Mouse (Mus musculus): ENCODE measurements around the gene H2al1j. TPM values are rescaled to one million over a fixed set of nuclear protein-coding genes. Genes with fewer than 3 reads are reported as not detected.
"Not testable (repeated sequence)": the region's sequence is repeated elsewhere in the genome, so short reads cannot be mapped to it uniquely, and the experiment has no call there.

H2al1j gene
- polyA plus RNA-seq (2016; fragmentation: Nextera tagmentation; extraction: Ambion mirVana), result not detected in 2 replicates

- H3K27me3 ChIP-seq, result peaks cover 25% of the 10 kb centered on the region
- not testable (repeated sequence) for H3K9me3 ChIP-seq; H3K4me3 ChIP-seq (replicated peaks); ATAC-seq (ENCODE audit: insufficient number of reproducible peaks, insufficient read depth, low FRiP score, low TSS enrichment, low read depth); H3K4me2 ChIP-seq; H3K4me1 ChIP-seq (replicated peaks); H3K9ac ChIP-seq (replicated peaks); H3K36me3 ChIP-seq; H3K27ac ChIP-seq
- WGBS, result 81% methylated on average over 2 of the region's 2 CpGs
Measured at GRCm38 (mm10) chrX:11327522-11327921, at the start of gene H2al1j. Gene H2al1j, plus strand, starts transcription at chrX:11327822.

GRCm38 (mm10) chrX:11280741-11281140, 46.9 kb upstream of the H2al1j start:
- 65% methylated on average over 2 of the region's 2 CpGs for WGBS
- Histone ChIP-seq H3K4me2 (no peak overlapping the region), H3K27ac (no peak overlapping the region), H3K4me1 (replicated peaks) (no peaks in the 10 kb centered on the region), H3K9ac (replicated peaks) (no peak overlapping the region), H3K4me3 (replicated peaks) (no peak overlapping the region), H3K36me3 (no peaks in the 10 kb centered on the region), H3K27me3 (peaks cover 21% of the 10 kb centered on the region), H3K9me3 (no peaks in the 10 kb centered on the region)
- no peak for ATAC-seq (ENCODE audit: insufficient number of reproducible peaks, insufficient read depth, low FRiP score, low TSS enrichment, low read depth)

GRCm38 (mm10) chrX:11288306-11288882, 39.2 kb upstream of the H2al1j start:
- ATAC-seq (ENCODE audit: insufficient number of reproducible peaks, insufficient read depth, low FRiP score, low TSS enrichment, low read depth), result no peak
- Histone ChIP-seq H3K27me3 (peaks cover 30% of the 10 kb centered on the region), H3K36me3 (no peaks in the 10 kb centered on the region), H3K9ac (replicated peaks) (no peak overlapping the region), H3K4me3 (replicated peaks) (no peak overlapping the region), H3K4me2 (no peak overlapping the region), H3K9me3 (no peaks in the 10 kb centered on the region), H3K27ac (no peak overlapping the region), H3K4me1 (replicated peaks) (no peaks in the 10 kb centered on the region)
- 74% methylated on average over 14 of the region's 14 CpGs for WGBS

- Histone ChIP-seq H3K36me3 (no peaks in the 10 kb centered on the region), H3K4me2 (no peak overlapping the region), H3K27ac (no peak overlapping the region), H3K4me1 (replicated peaks) (no peaks in the 10 kb centered on the region), H3K9ac (replicated peaks) (no peak overlapping the region), H3K9me3 (no peaks in the 10 kb centered on the region), H3K27me3 (peaks cover 36% of the 10 kb centered on the region), H3K4me3 (replicated peaks) (no peak overlapping the region)
- 74% methylated on average over 4 of the region's 4 CpGs for WGBS
- no peak for ATAC-seq (ENCODE audit: insufficient number of reproducible peaks, insufficient read depth, low FRiP score, low TSS enrichment, low read depth)
Measured at GRCm38 (mm10) chrX:11289244-11289643, 38.4 kb upstream of the H2al1j start.

GRCm38 (mm10) chrX:11298957-11299356, 28.7 kb upstream of the H2al1j start, which contains the start of gene H2al1a:
Gene H2al1a, plus strand, starts transcription at chrX:11299257.
- not testable (repeated sequence) for H3K27me3 ChIP-seq; H3K4me1 ChIP-seq (replicated peaks); H3K4me3 ChIP-seq (replicated peaks); ATAC-seq (ENCODE audit: insufficient number of reproducible peaks, insufficient read depth, low FRiP score, low TSS enrichment, low read depth); H3K27ac ChIP-seq; H3K4me2 ChIP-seq; H3K9me3 ChIP-seq; H3K36me3 ChIP-seq; H3K9ac ChIP-seq (replicated peaks)
- no CpG with 5 or more reads among the region's 3 CpGs for WGBS

- not testable (repeated sequence) for ATAC-seq (ENCODE audit: insufficient number of reproducible peaks, insufficient read depth, low FRiP score, low TSS enrichment, low read depth); H3K27me3 ChIP-seq; H3K4me3 ChIP-seq (replicated peaks); H3K9ac ChIP-seq (replicated peaks); H3K4me2 ChIP-seq; H3K36me3 ChIP-seq; H3K9me3 ChIP-seq; H3K4me1 ChIP-seq (replicated peaks); H3K27ac ChIP-seq
- 100% methylated on average over 1 of the region's 3 CpGs for WGBS
Measured at GRCm38 (mm10) chrX:11302132-11302531, 25.5 kb upstream of the H2al1j start, which contains the start of gene H2al1b. Gene H2al1b, plus strand, starts transcription at chrX:11302432.

GRCm38 (mm10) chrX:11305355-11305754, 22.3 kb upstream of the H2al1j start, which contains the start of gene H2al1c:
Gene H2al1c, plus strand, starts transcription at chrX:11305655.
- 83% methylated on average over 1 of the region's 6 CpGs for WGBS
- not testable (repeated sequence) for H3K36me3 ChIP-seq; H3K4me1 ChIP-seq (replicated peaks); H3K27ac ChIP-seq; H3K27me3 ChIP-seq; H3K9ac ChIP-seq (replicated peaks); H3K9me3 ChIP-seq; H3K4me3 ChIP-seq (replicated peaks); ATAC-seq (ENCODE audit: insufficient number of reproducible peaks, insufficient read depth, low FRiP score, low TSS enrichment, low read depth); H3K4me2 ChIP-seq

- WGBS, result no CpG with 5 or more reads among the region's 6 CpGs
- not testable (repeated sequence) for H3K9ac ChIP-seq (replicated peaks); H3K4me3 ChIP-seq (replicated peaks); H3K36me3 ChIP-seq; H3K4me1 ChIP-seq (replicated peaks); H3K27me3 ChIP-seq; ATAC-seq (ENCODE audit: insufficient number of reproducible peaks, insufficient read depth, low FRiP score, low TSS enrichment, low read depth); H3K9me3 ChIP-seq; H3K27ac ChIP-seq; H3K4me2 ChIP-seq
Measured at GRCm38 (mm10) chrX:11308524-11308923, 19.1 kb upstream of the H2al1j start, which contains the start of gene H2al1d. Gene H2al1d, plus strand, starts transcription at chrX:11308824.

- no CpG with 5 or more reads among the region's 3 CpGs for WGBS
- H3K4me1 ChIP-seq (replicated peaks); H3K4me2 ChIP-seq; H3K27me3 ChIP-seq; H3K36me3 ChIP-seq; H3K9me3 ChIP-seq; H3K4me3 ChIP-seq (replicated peaks); ATAC-seq (ENCODE audit: insufficient number of reproducible peaks, insufficient read depth, low FRiP score, low TSS enrichment, low read depth); H3K27ac ChIP-seq; H3K9ac ChIP-seq (replicated peaks): not testable (repeated sequence)
Measured at GRCm38 (mm10) chrX:11311634-11312033, 16.0 kb upstream of the H2al1j start, which contains the start of gene H2al1e. Gene H2al1e, plus strand, starts transcription at chrX:11311934.

GRCm38 (mm10) chrX:11314858-11315257, 12.8 kb upstream of the H2al1j start, which contains the start of gene H2al1f:
Gene H2al1f, plus strand, starts transcription at chrX:11315158.
- ATAC-seq (ENCODE audit: insufficient number of reproducible peaks, insufficient read depth, low FRiP score, low TSS enrichment, low read depth); H3K4me3 ChIP-seq (replicated peaks); H3K27me3 ChIP-seq; H3K4me1 ChIP-seq (replicated peaks); H3K36me3 ChIP-seq; H3K9me3 ChIP-seq; H3K9ac ChIP-seq (replicated peaks); H3K4me2 ChIP-seq; H3K27ac ChIP-seq: not testable (repeated sequence)
- no CpG with 5 or more reads among the region's 6 CpGs for WGBS

GRCm38 (mm10) chrX:11317956-11318355, 9.7 kb upstream of the H2al1j start, which contains the start of gene H2al1g:
Gene H2al1g, plus strand, starts transcription at chrX:11318256.
- not testable (repeated sequence) for H3K4me1 ChIP-seq (replicated peaks); ATAC-seq (ENCODE audit: insufficient number of reproducible peaks, insufficient read depth, low FRiP score, low TSS enrichment, low read depth); H3K27me3 ChIP-seq; H3K9ac ChIP-seq (replicated peaks); H3K36me3 ChIP-seq; H3K27ac ChIP-seq; H3K4me2 ChIP-seq; H3K4me3 ChIP-seq (replicated peaks); H3K9me3 ChIP-seq
- WGBS, result no CpG with 5 or more reads among the region's 3 CpGs

GRCm38 (mm10) chrX:11321192-11321591, 6.4 kb upstream of the H2al1j start, which contains the start of gene H2al1h:
Gene H2al1h, plus strand, starts transcription at chrX:11321492.
- not testable (repeated sequence) for H3K36me3 ChIP-seq; H3K27ac ChIP-seq; H3K4me1 ChIP-seq (replicated peaks); H3K4me2 ChIP-seq; ATAC-seq (ENCODE audit: insufficient number of reproducible peaks, insufficient read depth, low FRiP score, low TSS enrichment, low read depth); H3K9ac ChIP-seq (replicated peaks); H3K27me3 ChIP-seq; H3K4me3 ChIP-seq (replicated peaks); H3K9me3 ChIP-seq
- no CpG with 5 or more reads among the region's 6 CpGs for WGBS
